Mouse (Mus musculus) E14TG2a.4 (cell line): ENCODE data around the gene Eddm3b.

Experiments used
- CTCF ChIP-seq: conservative IDR thresholded peaks from 2 replicates; pipeline ENCODE4 v1.5.1; 2014; ENCODE audit warnings: low read length
- NANOG ChIP-seq: IDR thresholded peaks from 2 replicates; pipeline ENCODE4 v1.6.1; 2014; ENCODE audit warnings: borderline replicate concordance, low read length, mixed read lengths
- POU5F1 ChIP-seq: IDR thresholded peaks from 2 replicates; pipeline ENCODE4 v1.6.1; 2014; ENCODE audit warnings: low read length, borderline replicate concordance

- no peak for TF ChIP-seq CTCF
- TF ChIP-seq POU5F1: no peak
- no peak for TF ChIP-seq NANOG
These were observed 42.5 kb downstream of the Eddm3b start for GRCm38 (mm10) chr14:51156736-51157068.
